Mouse (Mus musculus): ENCODE results near the gene Chpf2. TPM values are rescaled to one million over a fixed set of nuclear protein-coding genes. Genes with fewer than 3 reads are reported as not detected.
"Not testable (repeated sequence)": the region's sequence is repeated elsewhere in the genome, so short reads cannot be mapped to it uniquely, and the experiment has no call there.

Gene Chpf2
- polyA plus RNA-seq, 1 experiment from 2014 or later: 11.5 TPM

DNA sequence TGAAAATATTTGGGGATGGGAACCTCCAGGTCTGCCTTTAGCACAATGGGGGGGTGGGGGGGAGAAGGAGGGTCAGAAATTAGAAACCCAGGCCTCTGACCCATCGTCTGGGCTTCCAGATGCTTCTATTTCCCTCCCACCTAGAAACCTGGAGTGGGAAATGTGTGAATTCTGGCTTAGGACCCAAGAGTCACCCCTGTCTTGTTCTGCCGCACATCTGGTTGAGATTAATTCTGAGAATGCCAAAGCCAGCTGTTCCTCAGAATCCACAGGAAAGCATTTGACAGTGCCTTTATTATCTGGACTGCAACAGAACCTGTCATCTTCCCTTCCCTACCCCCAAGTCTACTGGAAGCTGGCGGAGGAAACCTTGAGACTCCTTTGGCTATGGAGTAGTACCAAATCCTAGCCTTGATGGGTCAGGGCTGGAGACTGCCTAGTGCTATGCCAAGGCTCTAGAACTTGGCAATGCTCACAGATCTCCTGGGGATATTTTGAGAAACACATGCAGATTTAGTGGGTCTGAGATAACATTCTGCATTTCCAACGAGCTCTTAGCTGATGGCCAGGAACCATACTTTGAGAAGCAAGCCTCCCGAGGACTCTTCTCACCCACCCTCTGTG is 32.8 kb upstream of the Chpf2 start:
- no peak overlapping the region for H3K27ac ChIP-seq (ENCODE audit: low read depth, low read length)
- no peak for DNase-seq (ENCODE audit: low spot score)
- 75% methylated on average over 5 of the region's 5 CpGs for WGBS

DNA sequence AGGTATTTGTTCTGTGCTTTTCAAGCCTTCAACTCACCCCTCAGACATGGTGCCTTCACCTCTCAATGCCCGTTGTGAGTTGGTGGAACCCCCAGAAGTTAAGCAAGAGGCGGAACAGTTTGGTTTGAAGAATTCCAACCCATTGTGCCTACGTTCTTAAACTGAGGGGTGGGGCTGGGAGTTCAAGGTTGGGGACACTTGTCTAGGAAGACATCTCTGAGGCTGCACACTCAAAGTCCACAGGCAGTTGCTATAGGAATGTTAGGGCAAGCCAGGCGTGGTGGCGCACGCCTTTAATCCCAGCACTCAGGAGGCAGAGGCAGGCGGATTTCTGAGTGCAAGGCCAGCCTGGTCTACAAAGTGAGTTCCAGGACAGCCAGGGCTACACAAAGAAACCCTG is 31.2 kb upstream of the Chpf2 start:
- H3K4me2 ChIP-seq (ENCODE audit: low read depth, low read length, severe bottlenecking); ATAC-seq (replicated peaks; ENCODE audit: low FRiP score); H3K9me3 ChIP-seq (ENCODE audit: control insufficient read depth, low read length); DNase-seq (ENCODE audit: low spot score); H3K27ac ChIP-seq (ENCODE audit: low read depth, low read length); H3K4me1 ChIP-seq (replicated peaks; ENCODE audit: control insufficient read depth, insufficient read depth, low read length); H3K36me3 ChIP-seq (ENCODE audit: control insufficient read depth, insufficient read depth, low read length); H3K27me3 ChIP-seq (ENCODE audit: control insufficient read depth, insufficient read depth, low read length); H3K9ac ChIP-seq (ENCODE audit: low read length); H3K4me3 ChIP-seq (ENCODE audit: low read depth, low read length): not testable (repeated sequence)
- 94% methylated on average over 7 of the region's 7 CpGs for WGBS

More for the DNA sequence above, 32.8 kb upstream of the Chpf2 start:
- H3K4me1 ChIP-seq (replicated peaks; ENCODE audit: control insufficient read depth, insufficient read depth, low read length): peaks cover 7% of the 10 kb centered on the region; the same call in 1 of the 2 replicates
- H3K9ac ChIP-seq (ENCODE audit: low read length): no peak overlapping the region
- no peaks in the 10 kb centered on the region for H3K9me3 ChIP-seq (ENCODE audit: control insufficient read depth, low read length)
- no peak for ATAC-seq (replicated peaks; ENCODE audit: low FRiP score)
- no peak overlapping the region for H3K4me3 ChIP-seq (ENCODE audit: low read depth, low read length)
- no peaks in the 10 kb centered on the region for H3K36me3 ChIP-seq (ENCODE audit: control insufficient read depth, insufficient read depth, low read length)
- no peaks in the 10 kb centered on the region for H3K27me3 ChIP-seq (ENCODE audit: control insufficient read depth, insufficient read depth, low read length)
- no peak overlapping the region for H3K4me2 ChIP-seq (ENCODE audit: low read depth, low read length, severe bottlenecking)

GRCm38 (mm10) chr5:24556709-24557108 is 29.8 kb upstream of the Chpf2 start, which contains the start of gene 4931409K22Rik:
4931409K22Rik (minus strand) TSS chr5:24556809.
- Histone ChIP-seq H3K9me3 (ENCODE audit: control insufficient read depth, low read length) (no peaks in the 10 kb centered on the region), H3K36me3 (ENCODE audit: control insufficient read depth, insufficient read depth, low read length) (no peaks in the 10 kb centered on the region), H3K4me2 (ENCODE audit: low read depth, low read length, severe bottlenecking) (no peak within 1 kb of the TSS), H3K4me1 (replicated peaks; ENCODE audit: control insufficient read depth, insufficient read depth, low read length) (no peaks in the 10 kb centered on the region), H3K9ac (ENCODE audit: low read length) (no peak within 1 kb of the TSS), H3K4me3 (ENCODE audit: low read depth, low read length) (no peak within 1 kb of the TSS), H3K27ac (ENCODE audit: low read depth, low read length) (no peak within 1 kb of the TSS), H3K27me3 (ENCODE audit: control insufficient read depth, insufficient read depth, low read length) (no peaks in the 10 kb centered on the region)
- 77% methylated on average over 2 of the region's 2 CpGs for WGBS
- DNase-seq (ENCODE audit: low spot score) (no peak), ATAC-seq (replicated peaks; ENCODE audit: low FRiP score) (no peak)

- H3K27me3 ChIP-seq (ENCODE audit: control insufficient read depth, insufficient read depth, low read length): no peaks in the 10 kb centered on the region
- peak overlapping the region; percentile 78 for H3K4me3 ChIP-seq (ENCODE audit: low read depth, low read length)
- no peak overlapping the region for H3K27ac ChIP-seq (ENCODE audit: low read depth, low read length)
- peaks cover 11% of the 10 kb centered on the region; the same call in 1 of the 2 replicates for H3K36me3 ChIP-seq (ENCODE audit: control insufficient read depth, insufficient read depth, low read length)
- peak overlapping the region; percentile 87 for H3K9ac ChIP-seq (ENCODE audit: low read length)
- peak overlapping the region; percentile 86 for H3K4me2 ChIP-seq (ENCODE audit: low read depth, low read length, severe bottlenecking)
- DNase-seq (ENCODE audit: low spot score): no peak
- H3K4me1 ChIP-seq (replicated peaks; ENCODE audit: control insufficient read depth, insufficient read depth, low read length): peaks cover 5% of the 10 kb centered on the region
- WGBS: 77% methylated on average over 1 of the region's 1 CpGs
- no peaks in the 10 kb centered on the region for H3K9me3 ChIP-seq (ENCODE audit: control insufficient read depth, low read length)
- ATAC-seq (replicated peaks; ENCODE audit: low FRiP score): no peak
These were observed 10.6 kb upstream of the Chpf2 start for GRCm38 (mm10) chr5:24575948-24576347.

DNA sequence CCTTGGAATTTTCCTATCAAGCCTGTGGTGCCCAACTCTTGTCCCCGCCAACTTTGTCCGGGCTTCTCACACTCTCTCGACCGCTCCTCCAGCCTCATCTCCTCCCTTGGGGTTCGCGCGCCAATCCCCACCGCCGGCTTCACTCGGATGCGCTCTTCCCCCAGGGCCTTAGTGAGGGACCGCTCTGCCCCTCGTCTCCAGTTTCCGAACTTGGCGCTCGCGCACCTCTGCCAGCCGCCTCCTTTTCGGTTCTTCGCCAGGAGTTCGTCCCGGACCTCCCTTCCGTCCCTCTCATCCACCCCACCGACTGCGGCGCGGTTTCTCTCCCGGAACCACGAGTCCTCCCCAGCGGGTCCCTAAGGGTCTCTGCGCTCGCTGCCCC is 9.7 kb upstream of the Chpf2 start:
- WGBS: under 1% methylated on average over 32 of the region's 32 CpGs
- H3K4me1 ChIP-seq (replicated peaks; ENCODE audit: control insufficient read depth, insufficient read depth, low read length): peaks cover 5% of the 10 kb centered on the region
- peak overlapping the region; percentile 87 for H3K9ac ChIP-seq (ENCODE audit: low read length)
- ATAC-seq (replicated peaks; ENCODE audit: low FRiP score): peak; percentile 36; the same call in 1 of the 2 replicates
- H3K4me3 ChIP-seq (ENCODE audit: low read depth, low read length): peak overlapping the region; percentile 78
- H3K4me2 ChIP-seq (ENCODE audit: low read depth, low read length, severe bottlenecking): peak overlapping the region; percentile 86
- H3K9me3 ChIP-seq (ENCODE audit: control insufficient read depth, low read length): no peaks in the 10 kb centered on the region
- H3K27me3 ChIP-seq (ENCODE audit: control insufficient read depth, insufficient read depth, low read length): no peaks in the 10 kb centered on the region
- no peak for DNase-seq (ENCODE audit: low spot score)
- peaks cover 11% of the 10 kb centered on the region; the same call in 1 of the 2 replicates for H3K36me3 ChIP-seq (ENCODE audit: control insufficient read depth, insufficient read depth, low read length)
- H3K27ac ChIP-seq (ENCODE audit: low read depth, low read length): peak overlapping the region; percentile 55; the same call in 1 of the 2 replicates

GRCm38 (mm10) chr5:24577183-24577929 is 9.2 kb upstream of the Chpf2 start, which contains the start of gene Abcf2:
Abcf2 (minus strand) TSS chr5:24577467.
- peak within 1 kb of the TSS; percentile 86 for H3K4me2 ChIP-seq (ENCODE audit: low read depth, low read length, severe bottlenecking)
- peak within 1 kb of the TSS; percentile 87 for H3K9ac ChIP-seq (ENCODE audit: low read length)
- WGBS: under 1% methylated on average over 48 of the region's 48 CpGs
- peak within 1 kb of the TSS; percentile 68 for H3K27ac ChIP-seq (ENCODE audit: low read depth, low read length)
- H3K9me3 ChIP-seq (ENCODE audit: control insufficient read depth, low read length): no peaks in the 10 kb centered on the region
- peak within 1 kb of the TSS; percentile 78 for H3K4me3 ChIP-seq (ENCODE audit: low read depth, low read length)
- DNase-seq (ENCODE audit: low spot score) (peak; percentile 99), ATAC-seq (replicated peaks; ENCODE audit: low FRiP score) (peak; percentile 97)
- H3K27me3 ChIP-seq (ENCODE audit: control insufficient read depth, insufficient read depth, low read length): no peaks in the 10 kb centered on the region
- H3K36me3 ChIP-seq (ENCODE audit: control insufficient read depth, insufficient read depth, low read length): peaks cover 11% of the 10 kb centered on the region; the same call in 1 of the 2 replicates
- H3K4me1 ChIP-seq (replicated peaks; ENCODE audit: control insufficient read depth, insufficient read depth, low read length): peaks cover 5% of the 10 kb centered on the region

DNA sequence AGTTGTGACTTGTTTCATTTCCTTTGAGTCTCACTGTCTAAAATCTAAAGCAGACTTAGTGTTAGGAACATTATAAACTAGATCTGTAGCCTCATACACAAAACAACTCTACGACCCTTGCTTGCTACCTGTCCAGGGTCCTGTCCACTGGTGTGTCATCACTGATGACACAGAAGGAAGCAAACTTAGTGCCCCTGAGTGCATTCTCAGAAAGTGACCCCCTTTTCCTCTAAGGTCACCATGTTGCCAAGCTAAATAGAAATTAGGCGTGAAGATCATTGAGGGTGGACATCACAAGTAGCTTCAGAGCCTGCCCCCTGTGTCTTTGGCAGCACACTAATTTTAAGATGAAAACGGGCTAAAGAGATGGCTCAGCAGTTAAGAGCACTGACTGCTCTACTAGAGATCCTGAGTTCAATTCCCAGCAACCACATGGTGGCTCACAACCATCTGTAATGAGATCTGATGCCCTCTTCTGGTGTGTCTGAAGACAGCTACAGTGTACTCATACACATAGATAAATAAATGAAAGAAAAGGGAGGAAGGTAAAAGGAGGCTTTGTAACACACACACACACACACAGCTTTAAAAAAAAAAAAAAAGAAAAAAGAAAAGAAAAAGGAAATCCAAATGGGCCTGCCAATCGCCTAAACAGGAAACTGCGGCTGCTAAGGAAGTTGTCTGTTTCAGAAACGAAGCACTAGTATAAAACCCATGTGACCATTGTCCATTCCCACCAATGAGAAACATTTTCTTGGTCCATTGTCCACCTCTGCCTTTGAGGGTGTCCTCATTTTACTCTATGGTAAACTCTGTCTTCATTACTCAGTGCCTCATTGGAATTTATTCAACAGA is 8.2 kb upstream of the Chpf2 start:
- peak overlapping the region; percentile 68 for H3K27ac ChIP-seq (ENCODE audit: low read depth, low read length)
- H3K4me3 ChIP-seq (ENCODE audit: low read depth, low read length): peak overlapping the region; percentile 78
- no peak for DNase-seq (ENCODE audit: low spot score)
- 76% methylated on average over 6 of the region's 6 CpGs for WGBS
- no peaks in the 10 kb centered on the region for H3K9me3 ChIP-seq (ENCODE audit: control insufficient read depth, low read length)
- H3K9ac ChIP-seq (ENCODE audit: low read length): peak overlapping the region; percentile 64; the same call in 1 of the 2 replicates
- H3K36me3 ChIP-seq (ENCODE audit: control insufficient read depth, insufficient read depth, low read length): peaks cover 3% of the 10 kb centered on the region; the same call in 1 of the 2 replicates
- peaks cover 5% of the 10 kb centered on the region for H3K4me1 ChIP-seq (replicated peaks; ENCODE audit: control insufficient read depth, insufficient read depth, low read length)
- peak overlapping the region; percentile 64 for H3K4me2 ChIP-seq (ENCODE audit: low read depth, low read length, severe bottlenecking)
- no peaks in the 10 kb centered on the region for H3K27me3 ChIP-seq (ENCODE audit: control insufficient read depth, insufficient read depth, low read length)
- ATAC-seq (replicated peaks; ENCODE audit: low FRiP score): no peak

GRCm38 (mm10) chr5:24586106-24586505 is 435 bp upstream of the Chpf2 start:
- ATAC-seq (replicated peaks; ENCODE audit: low FRiP score): peak; percentile 31; the same call in 1 of the 2 replicates

More at GRCm38 (mm10) chr5:24586106-24586505, 435 bp upstream of the Chpf2 start:
- Histone ChIP-seq H3K4me2 (ENCODE audit: low read depth, low read length, severe bottlenecking) (peak overlapping the region; percentile 94), H3K4me3 (ENCODE audit: low read depth, low read length) (peak overlapping the region; percentile 75), H3K27ac (ENCODE audit: low read depth, low read length) (no peak overlapping the region), H3K27me3 (ENCODE audit: control insufficient read depth, insufficient read depth, low read length) (no peaks in the 10 kb centered on the region), H3K4me1 (replicated peaks; ENCODE audit: control insufficient read depth, insufficient read depth, low read length) (peaks cover 10% of the 10 kb centered on the region; the same call in 1 of the 2 replicates), H3K9me3 (ENCODE audit: control insufficient read depth, low read length) (no peaks in the 10 kb centered on the region), H3K36me3 (ENCODE audit: control insufficient read depth, insufficient read depth, low read length) (no peaks in the 10 kb centered on the region; the same call in 1 of the 2 replicates), H3K9ac (ENCODE audit: low read length) (peak overlapping the region; percentile 71)
- 9% methylated on average over 8 of the region's 8 CpGs for WGBS
- no peak for DNase-seq (ENCODE audit: low spot score)
